In genomic region chr14:20508424-20508823, GRCm38 (mm10) we compare ENCODE assay signal across 24 mouse cellular contexts. TPM values are rescaled to one million over a fixed set of nuclear protein-coding genes. Genes with fewer than 3 reads are reported as not detected.
A peak's percentile ranks its signal among the peaks of the same experiment; 100 is the strongest.
DNase-seq lines count a peak whose midpoint lies in the region; ATAC-seq and TF ChIP-seq lines count a peak whose summit lies in the region.
"Had no signal": no experiment of that assay in that cellular context is flagged by ENCODE, and none has a peak within 500 bp of the region (broad histone marks: within the 10 kb centered on the region; RNA-seq: fewer than 3 reads in every experiment).

No protein-coding gene starts in this region.

- TF ChIP-seq EP300 in lung, postnatal 0 days (IDR thresholded peaks at IDR 0.05), result no peak

- no peak overlapping the region for H3K4me2 ChIP-seq in lung, postnatal 0 days (replicated peaks; ENCODE audit: low read depth, low read length)
- H3K4me2 ChIP-seq: heart, embryonic 15.5 days; hindbrain, embryonic 14.5 days; liver, embryonic 13.5 days; midbrain, embryonic 11.5 days had no signal

- no peak overlapping the region for H3K27ac ChIP-seq in lung, postnatal 0 days (ENCODE audit: low read length)
- H3K27ac ChIP-seq in macrophage, result peak overlapping the region; percentile 12
- no peak overlapping the region for H3K27ac ChIP-seq in embryonic facial prominence, embryonic 10.5 days (replicated peaks)
- H3K27ac ChIP-seq: forebrain, embryonic 10.5 days; heart, embryonic 15.5 days; hindbrain, embryonic 14.5 days; left cerebral cortex, adult 2 months; liver, embryonic 13.5 days had no signal

- no peaks in the 10 kb centered on the region for H3K4me1 ChIP-seq in lung, postnatal 0 days (ENCODE audit: insufficient read depth, low read depth, low read length)
- H3K4me1 ChIP-seq in embryonic facial prominence, embryonic 10.5 days, result no peaks in the 10 kb centered on the region
- H3K4me1 ChIP-seq: forebrain, embryonic 10.5 days; heart, embryonic 15.5 days; liver, embryonic 13.5 days had no signal

- no peak for ATAC-seq in lung, postnatal 0 days
- ATAC-seq: CD4-positive, CD25-positive, alpha-beta regulatory T cell, adult 4 months; forebrain, embryonic 16.5 days; inflammation-experienced regulatory T-cells, adult 6 months had no signal

- H3K4me3 ChIP-seq in lung, postnatal 0 days (ENCODE audit: low read depth, low read length), result no peak overlapping the region
- H3K4me3 ChIP-seq in macrophage (ENCODE audit: inconsistent target), result no peak overlapping the region
- H3K4me3 ChIP-seq in embryonic facial prominence, embryonic 10.5 days, result no peak overlapping the region
- H3K4me3 ChIP-seq: forebrain, embryonic 10.5 days; heart, embryonic 15.5 days; left cerebral cortex, adult 2 months; liver, embryonic 13.5 days had no signal

- no peaks in the 10 kb centered on the region for H3K79me2 ChIP-seq in macrophage (ENCODE audit: inconsistent target)

- no peaks in the 10 kb centered on the region for H3K27me3 ChIP-seq in lung, postnatal 0 days (replicated peaks; ENCODE audit: insufficient read depth, low read length)
- H3K27me3 ChIP-seq in embryonic facial prominence, embryonic 10.5 days (replicated peaks; ENCODE audit: low read depth, poor library complexity, severe bottlenecking), result no peaks in the 10 kb centered on the region
- H3K27me3 ChIP-seq: heart, embryonic 15.5 days; liver, embryonic 13.5 days had no signal

- 72% methylated on average over 2 of the region's 2 CpGs for WGBS in lung, postnatal 0 days
- 51% methylated on average over 2 of the region's 2 CpGs for WGBS in macrophage (ENCODE audit: missing documents)
- WGBS in embryonic facial prominence, embryonic 10.5 days, result 85% methylated on average over 2 of the region's 2 CpGs

- H3K9me3 ChIP-seq in lung, postnatal 0 days (ENCODE audit: low read length), result no peaks in the 10 kb centered on the region
- H3K9me3 ChIP-seq in embryonic facial prominence, embryonic 10.5 days, result no peaks in the 10 kb centered on the region
- H3K9me3 ChIP-seq: forebrain, embryonic 10.5 days; heart, embryonic 15.5 days; liver, embryonic 13.5 days had no signal

- H3K9ac ChIP-seq in lung, postnatal 0 days (replicated peaks; ENCODE audit: low read depth), result no peak overlapping the region
- H3K9ac ChIP-seq: heart, embryonic 15.5 days; hindbrain, embryonic 14.5 days; liver, embryonic 13.5 days had no signal

- H3K36me3 ChIP-seq in lung, postnatal 0 days (ENCODE audit: insufficient read depth, low read length), result 0 out of 2 replicates have a peak, but pooled peaks cover 5% of the 10 kb centered on the region
- H3K36me3 ChIP-seq in macrophage (ENCODE audit: inconsistent target), result no peaks in the 10 kb centered on the region
- H3K36me3 ChIP-seq in embryonic facial prominence, embryonic 10.5 days (replicated peaks), result peaks cover 58% of the 10 kb centered on the region

- peak; percentile 12 for DNase-seq in adrenal gland, adult 2 months
- DNase-seq in adrenal gland, postnatal 4 days (ENCODE audit: low spot score in 2 of 2), result no peak
- DNase-seq in lung, postnatal 36 days, result peak; percentile 3
- DNase-seq in lung, postnatal 0 days (ENCODE audit: low spot score), result no peak
- DNase-seq in embryonic facial prominence, embryonic 10.5 days (ENCODE audit: low spot score), result no peak
- DNase-seq in thymus, postnatal 36 days, result no peak
- no peak for DNase-seq in cerebellum, postnatal 36 days
- DNase-seq: cerebellum, adult 9-10 months; gastrocnemius, postnatal 25 days; heart, postnatal 36 days; kidney, adult 18-20 months; liver, embryonic 13.5 days; lung, adult 2 months; right cerebral cortex, postnatal 25 days; thymus, postnatal 4 days had no signal

- no peak for TF ChIP-seq CTCF in lung, postnatal 0 days (IDR thresholded peaks at IDR 0.05)

RNA-seq across cellular contexts. Expression of gene Mss51, which starts 11.7 kb away (rescaled TPM):
- under 1 TPM; 0.21 to 0.61 TPM for total RNA-seq in adrenal gland, adult 2 months (2021)
- polyA plus RNA-seq in adrenal gland, adult 2 months (2012; rRNA removed), result 0.07 and 0.10 TPM in 2 replicates
- total RNA-seq in adrenal gland, postnatal 4 days (2021), result 1 to 10 TPM; 2.2 to 2.6 TPM
- polyA plus RNA-seq in lung, postnatal 0 days (2015; fragmentation: Nextera tagmentation; extraction: Ambion mirVana), result 0.20 and 0.38 TPM in 2 replicates
- total RNA-seq in macrophage (2018; cell fraction: chromatin; rRNA removed), result 1 to 10 TPM; 1.9 to 6.5 (median 3.2) TPM
- total RNA-seq in macrophage (2018; cell fraction: cytosol; rRNA removed), result under 1 TPM in 15 of 26 experiments, not detected in 11; 0.05 to 0.36 (median 0.13) TPM
- 1 to 10 TPM; 2.3 to 5.6 (median 3.6) TPM for total RNA-seq in macrophage (2018; cell fraction: nucleus; rRNA removed)
- polyA plus RNA-seq in macrophage (2018), result 0.57 TPM in 1 of 3 replicates, not detected in the others
- polyA plus RNA-seq in embryonic facial prominence, embryonic 10.5 days (2016; fragmentation: Nextera tagmentation; extraction: Ambion mirVana), result 0.67 and 1.3 TPM in 2 replicates

RNA-seq across cellular contexts. Expression of gene Anxa7, which starts 28.5 kb away (rescaled TPM):
- 100 to 1,000 TPM; 109 to 121 TPM for total RNA-seq in adrenal gland, adult 2 months (2021)
- polyA plus RNA-seq in adrenal gland, adult 2 months (2012; rRNA removed), result 133 and 139 TPM in 2 replicates
- total RNA-seq in adrenal gland, postnatal 4 days (2021), result 10 to 100 TPM; 81.0 to 81.8 TPM
- 52.9 and 56.9 TPM in 2 replicates for polyA plus RNA-seq in lung, postnatal 0 days (2015; fragmentation: Nextera tagmentation; extraction: Ambion mirVana)
- total RNA-seq in macrophage (2018; cell fraction: chromatin; rRNA removed), result 1,000 to 10,000 TPM in 1 of 26 experiments, 100 to 1,000 TPM in 25; 128 to 1,099 (median 230) TPM
- 100 to 1,000 TPM in 13 of 26 experiments, 10 to 100 TPM in 13; 71.9 to 175 (median 100) TPM for total RNA-seq in macrophage (2018; cell fraction: cytosol; rRNA removed)
- 100 to 1,000 TPM in 24 of 26 experiments, 10 to 100 TPM in 2; 84.3 to 815 (median 141) TPM for total RNA-seq in macrophage (2018; cell fraction: nucleus; rRNA removed)
- 105 to 128 TPM (median 106 TPM) in 3 replicates for polyA plus RNA-seq in macrophage (2018)
- polyA plus RNA-seq in embryonic facial prominence, embryonic 10.5 days (2016; fragmentation: Nextera tagmentation; extraction: Ambion mirVana), result 22.7 and 27.0 TPM in 2 replicates

RNA-seq across cellular contexts. Expression of gene Ppp3cb, which starts 37.9 kb away (rescaled TPM):
- 10 to 100 TPM; 55.2 to 71.6 TPM for total RNA-seq in adrenal gland, adult 2 months (2021)
- polyA plus RNA-seq in adrenal gland, adult 2 months (2012; rRNA removed), result 2.1 and 2.8 TPM in 2 replicates
- total RNA-seq in adrenal gland, postnatal 4 days (2021), result 10 to 100 TPM; 87.7 to 95.3 TPM
- polyA plus RNA-seq in lung, postnatal 0 days (2015; fragmentation: Nextera tagmentation; extraction: Ambion mirVana), result 24.2 and 26.6 TPM in 2 replicates
- total RNA-seq in macrophage (2018; cell fraction: chromatin; rRNA removed), result 100 to 1,000 TPM in 24 of 26 experiments, 10 to 100 TPM in 2; 82.8 to 235 (median 167) TPM
- 10 to 100 TPM; 34.3 to 57.4 (median 44.4) TPM for total RNA-seq in macrophage (2018; cell fraction: cytosol; rRNA removed)
- 100 to 1,000 TPM in 10 of 26 experiments, 10 to 100 TPM in 16; 70.2 to 157 (median 96.9) TPM for total RNA-seq in macrophage (2018; cell fraction: nucleus; rRNA removed)
- polyA plus RNA-seq in macrophage (2018), result 39.2 to 44.9 TPM (median 43.1 TPM) in 3 replicates
- 43.4 and 46.3 TPM in 2 replicates for polyA plus RNA-seq in embryonic facial prominence, embryonic 10.5 days (2016; fragmentation: Nextera tagmentation; extraction: Ambion mirVana)

RNA-seq across cellular contexts. Expression of gene Cfap70, which starts 56.4 kb away (rescaled TPM):
- 1 to 10 TPM; 1.1 to 2.9 TPM for total RNA-seq in adrenal gland, adult 2 months (2021)
- polyA plus RNA-seq in adrenal gland, adult 2 months (2012; rRNA removed), result 0.06 and 0.12 TPM in 2 replicates
- 1 to 10 TPM; 1.7 to 5.2 TPM for total RNA-seq in adrenal gland, postnatal 4 days (2021)
- polyA plus RNA-seq in lung, postnatal 0 days (2015; fragmentation: Nextera tagmentation; extraction: Ambion mirVana), result 3.7 and 4.0 TPM in 2 replicates
- under 1 TPM in 1 of 26 experiments, not detected in 25; 0.16 TPM for total RNA-seq in macrophage (2018; cell fraction: chromatin; rRNA removed)
- total RNA-seq in macrophage (2018; cell fraction: cytosol; rRNA removed), result not detected
- total RNA-seq in macrophage (2018; cell fraction: nucleus; rRNA removed), result not detected
- polyA plus RNA-seq in macrophage (2018), result not detected in 3 replicates
- polyA plus RNA-seq in embryonic facial prominence, embryonic 10.5 days (2016; fragmentation: Nextera tagmentation; extraction: Ambion mirVana), result 0.47 and 1.1 TPM in 2 replicates
- total RNA-seq: heart, postnatal 36 days had no signal
- polyA plus RNA-seq: CD4-positive, CD25-positive, alpha-beta regulatory T cell, adult 4 months; inflammation-experienced regulatory T-cells, adult 6 months; liver, embryonic 13.5 days had no signal

Comparison
In these comparisons a context has a peak if more than half of its experiments do, and no peak if none do; other contexts are left out.
1. DNase-seq: peak in adrenal gland, adult 2 months (single experiment) and lung, postnatal 36 days (single experiment); none in adrenal gland, postnatal 4 days (0 of 2), lung, postnatal 0 days (single experiment), embryonic facial prominence, embryonic 10.5 days (single experiment), thymus, postnatal 36 days (0 of 2) and cerebellum, postnatal 36 days (0 of 2).